Mouse (Mus musculus) gastrocnemius, postnatal 4 days (tissue): ENCODE measurements at regions not wholly inside any gene's neighbourhood (a gene's known extent, or its start where the extent isn't known, plus 50 kb on each side); places are given as distances from the start of the nearest gene placed in this dataset.
"Not testable (repeated sequence)": the region's sequence is repeated elsewhere in the genome, so short reads cannot be mapped to it uniquely, and the experiment has no call there.

Experiments used
- DNase-seq, 2 experiments: peaks; one replicate each; pipeline ENCODE4 v3.0.0; 2021 to 2022; ENCODE audit warnings: low spot score in 2 of 2, mixed read lengths in 2 of 2

GRCm38 (mm10) chr11:28993270-28993847, 137.2 kb upstream of the Pnpt1 start:
- peak in 1 of 2 experiments; percentile 9 for DNase-seq

GRCm38 (mm10) chr11:28998314-28999106, 132.0 kb upstream of the Pnpt1 start:
- DNase-seq = no peak

- no peak for DNase-seq
Measured at GRCm38 (mm10) chr11:28999196-28999595, 131.3 kb upstream of the Pnpt1 start.

GRCm38 (mm10) chr11:28999620-29000019, 130.9 kb upstream of the Pnpt1 start:
- DNase-seq = no peak

GRCm38 (mm10) chr11:29000212-29000611, 130.3 kb upstream of the Pnpt1 start:
- DNase-seq = no peak

GRCm38 (mm10) chr11:29017406-29017805, 113.1 kb upstream of the Pnpt1 start:
- DNase-seq = no peak

GRCm38 (mm10) chr11:29040817-29041216, 89.7 kb upstream of the Pnpt1 start:
- DNase-seq = no peak

GRCm38 (mm10) chr11:29047985-29048610, 82.4 kb upstream of the Pnpt1 start:
- DNase-seq = not testable (repeated sequence)

GRCm38 (mm10) chr11:29052625-29053024, 77.9 kb upstream of the Pnpt1 start:
- no peak for DNase-seq

GRCm38 (mm10) chr11:29069586-29069985, 61.0 kb upstream of the Pnpt1 start:
- not testable (repeated sequence) for DNase-seq

- no peak for DNase-seq
Measured at GRCm38 (mm10) chr11:29072231-29072630, 58.3 kb upstream of the Pnpt1 start.
